Mouse (Mus musculus): ENCODE measurements around the gene Spsb2.

DNA sequence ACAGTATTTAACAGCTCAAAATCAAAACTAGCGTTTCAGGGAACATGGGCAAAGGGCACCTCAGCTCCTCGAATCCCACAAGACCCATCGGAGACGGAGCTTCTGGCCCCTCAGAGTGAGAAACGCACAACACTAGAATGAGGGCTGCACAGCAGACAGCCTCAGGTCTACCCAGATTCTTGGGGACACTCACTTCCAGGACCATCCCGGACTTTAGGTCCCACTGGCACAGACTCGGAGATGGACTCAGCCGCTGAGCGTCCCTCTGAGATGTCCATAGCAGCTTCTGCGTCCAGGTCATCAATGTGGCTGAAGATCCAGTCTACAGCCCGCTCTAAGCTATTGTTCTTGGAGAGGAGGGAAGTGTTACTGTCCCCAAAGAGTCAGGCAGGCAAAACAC, 8.7 kb downstream of the Spsb2 start:
- TF ChIP-seq CTCF (IDR thresholded peaks at IDR 0.05; ENCODE audit: low read depth) (no peak), EP300 (optimal IDR thresholded peaks at IDR 0.05) (no peak)
